Mouse (Mus musculus) hindbrain, embryonic 11.5 days (tissue): Measurements from ENCODE around the gene Srcin1. TPM values are rescaled to one million over a fixed set of nuclear protein-coding genes. Genes with fewer than 3 reads are reported as not detected.
A peak's percentile ranks its signal among the peaks of the same experiment; 100 is the strongest.

Experiments used
- ATAC-seq: fragments of 200-750 bp; cut with Nextera tagmentation; 2 replicates; pipeline ENCODE4 v1.8.0; 2017; ENCODE audit warnings: mild to moderate bottlenecking, moderate TSS enrichment, moderate library complexity; ENCODE audit not compliant: low FRiP score
- DNase-seq: peaks from one replicate; pipeline ENCODE4 v3.0.0-alpha.2; 2015; ENCODE audit warnings: low spot score
- H3K27ac ChIP-seq: fragments of 300-500 bp; sonication (generic); 2 replicates; pipeline ENCODE4 v1.5.1; 2014; ENCODE audit warnings: mild to moderate bottlenecking, low read depth, low read length
- H3K27me3 ChIP-seq: fragments of 300-500 bp; sonication (generic); 2 replicates; pipeline ENCODE4 v1.6.1; 2014; ENCODE audit warnings: mild to moderate bottlenecking, low read length, moderate library complexity, mixed read lengths; ENCODE audit not compliant: control insufficient read depth, insufficient read depth
- H3K36me3 ChIP-seq: fragments of 300-500 bp; sonication (generic); 2 replicates; pipeline ENCODE4 v1.6.1; 2014; ENCODE audit warnings: mild to moderate bottlenecking, low read length, moderate library complexity, mixed read lengths; ENCODE audit not compliant: control insufficient read depth, insufficient read depth
- H3K4me1 ChIP-seq: fragments of 300-500 bp; sonication (generic); replicated peaks from 2 replicates; pipeline ENCODE4 v1.6.1; 2014; ENCODE audit warnings: low read length, mixed read lengths; ENCODE audit not compliant: control insufficient read depth, insufficient read depth
- H3K4me2 ChIP-seq: fragments of 300-500 bp; sonication (generic); replicated peaks from 2 replicates; pipeline ENCODE4 v1.6.1; 2014; ENCODE audit warnings: mild to moderate bottlenecking, low read depth, low read length
- H3K4me3 ChIP-seq: fragments of 300-500 bp; sonication (generic); 2 replicates; pipeline ENCODE4 v1.5.1; 2014; ENCODE audit warnings: low read depth, low read length
- H3K9ac ChIP-seq: fragments of 300-500 bp; sonication (generic); 2 replicates; pipeline ENCODE4 v1.6.1; 2014; ENCODE audit warnings: low read depth, low read length
- H3K9me3 ChIP-seq: fragments of 300-500 bp; sonication (generic); 2 replicates; pipeline ENCODE4 v1.6.1; 2016; ENCODE audit warnings: low read length; ENCODE audit not compliant: control insufficient read depth
- WGBS: fragments of 180-500 bp; shearing (Covaris S2); extraction: QIAGEN DNeasy Blood & Tissue Kit; methylation state at CpG from one replicate; pipeline ENCODE4 v1.1.7; 2014; 5-methylcytosine and 5-hydroxymethylcytosine counted together
- polyA plus RNA-seq: library from polyadenylated mRNA; unstranded; fragments of >200 nt; fragmentation: Nextera tagmentation; extraction: Ambion mirVana; gene quantifications from 2 replicates; pipeline ENCODE4 v1.2.1, GENCODE M21; 2014

The Srcin1 gene
- polyA plus RNA-seq, 1 experiment from 2014 or later = 2.2 TPM

DNA sequence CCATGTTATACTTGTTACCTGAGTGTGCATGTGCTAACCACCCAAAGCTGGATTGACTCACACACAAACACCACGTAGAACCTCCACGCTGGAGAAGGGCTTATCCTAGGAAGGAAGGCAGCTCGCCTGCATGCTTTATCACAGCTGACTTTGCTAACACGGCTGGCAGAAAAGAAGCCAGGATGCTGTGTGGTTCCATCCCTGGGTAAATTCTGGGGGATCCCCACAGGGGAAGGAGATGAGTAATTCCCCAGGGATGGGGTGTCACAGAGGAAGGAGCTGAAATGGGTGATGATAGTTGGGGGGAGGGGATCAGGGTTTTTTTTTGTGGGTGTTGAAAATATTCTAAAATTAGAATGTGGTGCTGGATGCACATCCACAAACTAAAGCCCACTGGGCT, 70.2 kb downstream of the Srcin1 start:
- H3K27me3 ChIP-seq = peaks cover 21% of the 10 kb centered on the region
- H3K36me3 ChIP-seq = no peaks in the 10 kb centered on the region
- no peak overlapping the region for H3K9ac ChIP-seq
- WGBS = 88% methylated on average over 4 of the region's 4 CpGs
- H3K4me1 ChIP-seq = peaks cover 5% of the 10 kb centered on the region; the same call in 1 of the 2 replicates
- ATAC-seq = no peak
- H3K4me3 ChIP-seq = no peak overlapping the region
- no peak overlapping the region for H3K27ac ChIP-seq
- no peak for DNase-seq
- no peaks in the 10 kb centered on the region for H3K9me3 ChIP-seq
- H3K4me2 ChIP-seq = no peak overlapping the region

DNA sequence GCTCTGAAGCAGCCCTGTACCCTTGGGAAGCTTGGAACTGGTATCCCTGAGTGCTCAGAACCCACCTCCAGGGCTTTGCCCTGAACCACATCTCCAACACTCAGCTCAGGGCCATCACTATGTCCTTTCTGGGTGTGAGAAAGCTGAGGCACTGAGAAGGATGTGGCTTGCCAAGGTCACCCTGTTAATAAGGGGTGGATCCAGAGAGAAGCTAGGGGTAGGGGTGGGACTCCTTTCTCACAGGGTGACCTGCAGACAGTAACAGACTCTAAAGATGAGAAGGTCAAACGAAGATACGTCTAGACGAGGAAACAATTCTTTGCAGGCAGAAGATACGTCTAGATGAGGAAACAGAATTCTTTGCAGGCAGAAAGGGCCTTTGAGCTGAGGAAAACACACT, 73.1 kb downstream of the Srcin1 start:
- WGBS = 79% methylated on average over 4 of the region's 4 CpGs

DNA sequence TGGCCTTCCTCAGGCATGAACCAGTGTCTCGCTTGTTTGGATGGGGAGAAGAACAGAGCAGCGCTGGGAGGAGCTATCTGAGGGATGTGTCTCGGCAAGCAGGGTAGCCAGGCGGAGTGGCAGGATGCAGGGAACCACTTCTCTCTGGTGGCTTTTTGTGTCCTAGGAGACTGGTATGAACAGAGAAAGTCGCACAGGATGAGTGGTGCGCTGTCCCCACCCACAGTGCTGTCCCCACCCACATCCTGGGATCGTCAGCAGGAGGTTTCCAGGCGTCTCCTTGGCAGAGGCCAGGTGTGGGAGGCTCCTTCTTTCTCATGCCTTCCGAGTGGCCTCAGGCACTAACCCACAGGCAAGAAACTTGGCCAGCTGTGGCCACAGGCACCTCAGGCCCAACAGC, 73.6 kb downstream of the Srcin1 start:
- Histone ChIP-seq H3K27me3 (peaks cover 44% of the 10 kb centered on the region), H3K9me3 (no peaks in the 10 kb centered on the region), H3K9ac (no peak overlapping the region), H3K36me3 (no peaks in the 10 kb centered on the region), H3K4me3 (no peak overlapping the region), H3K27ac (no peak overlapping the region), H3K4me2 (no peak overlapping the region), H3K4me1 (peaks cover 9% of the 10 kb centered on the region)
- 37% methylated on average over 9 of the region's 9 CpGs for WGBS
- DNase-seq (no peak), ATAC-seq (no peak)

More for the DNA sequence above, 73.1 kb downstream of the Srcin1 start:
- ATAC-seq = no peak
- Histone ChIP-seq H3K4me2 (no peak overlapping the region), H3K36me3 (no peaks in the 10 kb centered on the region), H3K9me3 (no peaks in the 10 kb centered on the region), H3K27ac (no peak overlapping the region), H3K27me3 (peaks cover 42% of the 10 kb centered on the region), H3K9ac (no peak overlapping the region), H3K4me1 (peaks cover 9% of the 10 kb centered on the region), H3K4me3 (no peak overlapping the region)
- DNase-seq = no peak

DNA sequence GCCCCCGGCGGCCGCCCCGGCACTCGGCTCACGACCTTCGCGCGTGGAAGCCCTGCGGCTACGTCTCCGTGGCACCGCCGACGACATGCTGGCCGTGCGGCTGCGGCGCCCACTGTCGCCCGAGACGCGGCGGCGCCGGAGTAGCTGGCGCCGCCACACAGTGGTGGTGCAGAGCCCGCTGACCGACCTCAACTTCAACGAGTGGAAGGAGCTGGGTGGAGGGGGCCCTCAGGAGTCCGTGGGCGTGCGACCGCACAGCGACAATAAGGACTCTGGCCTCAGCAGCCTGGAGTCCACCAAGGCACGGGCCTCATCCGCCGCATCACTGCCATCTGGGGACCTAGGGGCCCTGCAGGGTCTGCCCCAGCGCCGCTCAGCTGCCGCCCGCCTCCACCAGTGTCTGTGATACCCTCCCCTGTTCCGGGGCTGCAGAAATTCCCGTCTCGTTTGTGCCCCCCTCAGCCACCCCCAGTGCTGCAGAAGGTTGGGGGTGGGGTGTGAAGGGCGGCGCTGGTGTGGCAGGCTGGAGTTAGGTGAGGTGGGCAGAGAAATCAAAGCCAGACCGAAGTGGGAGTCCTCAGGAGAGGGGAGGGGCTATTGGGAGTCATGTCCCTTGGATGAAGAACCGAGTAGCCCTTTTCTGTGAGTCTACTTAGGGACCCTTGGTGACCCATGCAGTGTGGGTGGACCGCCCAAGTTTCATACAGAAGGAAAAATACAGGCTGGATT, 75.1 kb downstream of the Srcin1 start:
- H3K27me3 ChIP-seq = peaks cover 44% of the 10 kb centered on the region
- H3K4me3 ChIP-seq = peak overlapping the region; percentile 38
- WGBS = 9% methylated on average over 46 of the region's 51 CpGs
- DNase-seq (no peak), ATAC-seq (no peak)
- H3K4me2 ChIP-seq = peak overlapping the region; percentile 80
- no peak overlapping the region for H3K27ac ChIP-seq
- no peaks in the 10 kb centered on the region for H3K36me3 ChIP-seq
- H3K9ac ChIP-seq = peak overlapping the region; percentile 53
- H3K4me1 ChIP-seq = peaks cover 9% of the 10 kb centered on the region
- no peaks in the 10 kb centered on the region for H3K9me3 ChIP-seq

- peak; percentile 22; the same call in 1 of the 2 replicates for ATAC-seq
- WGBS = 6% methylated on average over 80 of the region's 88 CpGs
- Histone ChIP-seq H3K4me3 (peak within 1 kb of the TSS; percentile 38), H3K27ac (no peak within 1 kb of the TSS), H3K27me3 (peaks cover 44% of the 10 kb centered on the region), H3K4me1 (peaks cover 9% of the 10 kb centered on the region), H3K9ac (peak within 1 kb of the TSS; percentile 53), H3K36me3 (no peaks in the 10 kb centered on the region), H3K4me2 (peak within 1 kb of the TSS; percentile 80), H3K9me3 (no peaks in the 10 kb centered on the region)
- DNase-seq = peak; percentile 52
These were observed 75.9 kb downstream of the Srcin1 start, which contains the start of gene 4933428G20Rik for GRCm38 (mm10) chr11:97499865-97500719. Gene 4933428G20Rik, minus strand, starts transcription at chr11:97500340.

- 97% methylated on average over 4 of the region's 4 CpGs for WGBS
- Histone ChIP-seq H3K27ac (no peak overlapping the region), H3K9ac (no peak overlapping the region), H3K4me2 (no peak overlapping the region), H3K36me3 (no peaks in the 10 kb centered on the region), H3K27me3 (peaks cover 44% of the 10 kb centered on the region), H3K4me1 (peaks cover 9% of the 10 kb centered on the region), H3K4me3 (no peak overlapping the region), H3K9me3 (no peaks in the 10 kb centered on the region)
- no peak for DNase-seq
- ATAC-seq = no peak
These were observed 78.4 kb downstream of the Srcin1 start for GRCm38 (mm10) chr11:97497543-97497942.

- Histone ChIP-seq H3K27me3 (peaks cover 2% of the 10 kb centered on the region; the same call in 1 of the 2 replicates), H3K27ac (no peak overlapping the region), H3K4me3 (no peak overlapping the region), H3K4me1 (no peaks in the 10 kb centered on the region), H3K9ac (no peak overlapping the region), H3K36me3 (no peaks in the 10 kb centered on the region), H3K4me2 (no peak overlapping the region), H3K9me3 (no peaks in the 10 kb centered on the region)
- DNase-seq = no peak
- no peak for ATAC-seq
- 84% methylated on average over 3 of the region's 3 CpGs for WGBS
These were observed 83.2 kb downstream of the Srcin1 start for GRCm38 (mm10) chr11:97492836-97493235.

- ATAC-seq (no peak), DNase-seq (no peak)
- 75% methylated on average over 10 of the region's 10 CpGs for WGBS
- H3K9me3 ChIP-seq = no peaks in the 10 kb centered on the region
- no peaks in the 10 kb centered on the region for H3K4me1 ChIP-seq
- H3K9ac ChIP-seq = no peak overlapping the region
- H3K27me3 ChIP-seq = no peaks in the 10 kb centered on the region
- H3K4me3 ChIP-seq = no peak overlapping the region
- no peak overlapping the region for H3K27ac ChIP-seq
- no peak overlapping the region for H3K4me2 ChIP-seq
- no peaks in the 10 kb centered on the region for H3K36me3 ChIP-seq
These were observed 84.3 kb downstream of the Srcin1 start for GRCm38 (mm10) chr11:97491640-97492039.
